Mouse (Mus musculus): ENCODE measurements around the gene 4930426L09Rik. TPM values are rescaled to one million over a fixed set of nuclear protein-coding genes. Genes with fewer than 3 reads are reported as not detected.

Gene 4930426L09Rik
- polyA plus RNA-seq, 1 experiment from 2014 or later, result 0.42 TPM

- Histone ChIP-seq H3K9ac (no peak overlapping the region), H3K4me2 (replicated peaks) (no peak overlapping the region), H3K27me3 (no peaks in the 10 kb centered on the region), H3K36me3 (no peaks in the 10 kb centered on the region), H3K9me3 (no peaks in the 10 kb centered on the region), H3K4me1 (no peaks in the 10 kb centered on the region), H3K4me3 (no peak overlapping the region), H3K27ac (no peak overlapping the region)
- no peak for ATAC-seq (ENCODE audit: low FRiP score, low read depth)
- WGBS, result 67% methylated on average over 4 of the region's 4 CpGs
Measured at GRCm38 (mm10) chr2:19037430-19037829, 39.3 kb downstream of the 4930426L09Rik start.

GRCm38 (mm10) chr2:19037907-19038570 is 39.9 kb downstream of the 4930426L09Rik start:
- Histone ChIP-seq H3K4me2 (replicated peaks) (no peak overlapping the region), H3K4me1 (no peaks in the 10 kb centered on the region), H3K9me3 (no peaks in the 10 kb centered on the region), H3K27ac (no peak overlapping the region), H3K27me3 (no peaks in the 10 kb centered on the region), H3K36me3 (no peaks in the 10 kb centered on the region), H3K4me3 (no peak overlapping the region), H3K9ac (no peak overlapping the region)
- WGBS, result 77% methylated on average over 4 of the region's 4 CpGs
- no peak for ATAC-seq (ENCODE audit: low FRiP score, low read depth)

GRCm38 (mm10) chr2:19048225-19048624 is 50.1 kb downstream of the 4930426L09Rik start:
- WGBS, result 85% methylated on average over 1 of the region's 1 CpGs
- Histone ChIP-seq H3K9ac (no peak overlapping the region), H3K4me1 (0 out of 2 replicates have a peak, but pooled peaks cover 8% of the 10 kb centered on the region), H3K4me3 (no peak overlapping the region), H3K9me3 (no peaks in the 10 kb centered on the region), H3K4me2 (replicated peaks) (no peak overlapping the region), H3K36me3 (no peaks in the 10 kb centered on the region), H3K27ac (no peak overlapping the region), H3K27me3 (no peaks in the 10 kb centered on the region)
- no peak for ATAC-seq (ENCODE audit: low FRiP score, low read depth)

- 92% methylated on average over 1 of the region's 1 CpGs for WGBS
- 0 out of 2 replicates have a peak, but pooled peaks cover 8% of the 10 kb centered on the region for H3K4me1 ChIP-seq
- no peaks in the 10 kb centered on the region for H3K27me3 ChIP-seq
- no peak overlapping the region for H3K4me2 ChIP-seq (replicated peaks)
- H3K9me3 ChIP-seq, result no peaks in the 10 kb centered on the region
- no peak overlapping the region for H3K27ac ChIP-seq
- H3K9ac ChIP-seq, result no peak overlapping the region
- H3K4me3 ChIP-seq, result no peak overlapping the region
- no peak for ATAC-seq (ENCODE audit: low FRiP score, low read depth)
- no peaks in the 10 kb centered on the region for H3K36me3 ChIP-seq
Measured at GRCm38 (mm10) chr2:19049341-19049740, 51.2 kb downstream of the 4930426L09Rik start.

Other genes with a start within 250 kb of the 4930426L09Rik start
- gene Pip4k2a, start 217 bp upstream of the 4930426L09Rik start, polyA plus RNA-seq (2015; fragmentation: Nextera tagmentation; extraction: Ambion mirVana), result 8.5 and 8.6 TPM in 2 replicates
- gene Armc3, start 201.0 kb downstream of the 4930426L09Rik start, polyA plus RNA-seq (2015; fragmentation: Nextera tagmentation; extraction: Ambion mirVana), result 0.13 TPM in 1 of 2 replicates, not detected in the other

All from limb, embryonic 13.5 days (tissue).